Mouse (Mus musculus): Measurements from ENCODE around the gene Amotl1. TPM values are rescaled to one million over a fixed set of nuclear protein-coding genes. Genes with fewer than 3 reads are reported as not detected.

Gene Amotl1
- polyA plus RNA-seq, 1 experiment from 2014 or later: 8.4 TPM

- Histone ChIP-seq H3K4me3 (ENCODE audit: low read length) (no peak overlapping the region), H3K27me3 (replicated peaks; ENCODE audit: control insufficient read depth, insufficient read depth, low read length) (no peaks in the 10 kb centered on the region), H3K27ac (ENCODE audit: low read length) (no peak overlapping the region), H3K9me3 (ENCODE audit: control insufficient read depth, low read length) (no peaks in the 10 kb centered on the region), H3K9ac (ENCODE audit: low read depth, low read length) (no peak overlapping the region), H3K36me3 (ENCODE audit: control insufficient read depth, insufficient read depth, low read length) (peaks cover 17% of the 10 kb centered on the region), H3K4me1 (ENCODE audit: control insufficient read depth, insufficient read depth, low read length) (no peaks in the 10 kb centered on the region), H3K4me2 (ENCODE audit: low read depth, low read length) (no peak overlapping the region)
- 76% methylated on average over 11 of the region's 11 CpGs for WGBS
- no peak; the same call in 1 of the 2 replicates for ATAC-seq
Observed at GRCm38 (mm10) chr9:14548366-14548761, 96.5 kb downstream of the Amotl1 start.

GRCm38 (mm10) chr9:14547584-14548365, 97.1 kb downstream of the Amotl1 start:
- no peak overlapping the region for H3K27ac ChIP-seq (ENCODE audit: low read length)
- no peaks in the 10 kb centered on the region for H3K27me3 ChIP-seq (replicated peaks; ENCODE audit: control insufficient read depth, insufficient read depth, low read length)

GRCm38 (mm10) chr9:14544034-14544757, 100.7 kb downstream of the Amotl1 start:
- Histone ChIP-seq H3K27ac (ENCODE audit: low read length) (no peak overlapping the region), H3K4me2 (ENCODE audit: low read depth, low read length) (no peak overlapping the region), H3K27me3 (replicated peaks; ENCODE audit: control insufficient read depth, insufficient read depth, low read length) (no peaks in the 10 kb centered on the region), H3K4me3 (ENCODE audit: low read length) (no peak overlapping the region), H3K4me1 (ENCODE audit: control insufficient read depth, insufficient read depth, low read length) (no peaks in the 10 kb centered on the region), H3K9ac (ENCODE audit: low read depth, low read length) (no peak overlapping the region), H3K9me3 (ENCODE audit: control insufficient read depth, low read length) (no peaks in the 10 kb centered on the region), H3K36me3 (ENCODE audit: control insufficient read depth, insufficient read depth, low read length) (peaks cover 12% of the 10 kb centered on the region)
- WGBS: 67% methylated on average over 9 of the region's 9 CpGs
- no peak for ATAC-seq

More at GRCm38 (mm10) chr9:14547584-14548365, 97.1 kb downstream of the Amotl1 start:
- H3K9ac ChIP-seq (ENCODE audit: low read depth, low read length): no peak overlapping the region
- H3K36me3 ChIP-seq (ENCODE audit: control insufficient read depth, insufficient read depth, low read length): peaks cover 17% of the 10 kb centered on the region
- no peaks in the 10 kb centered on the region for H3K4me1 ChIP-seq (ENCODE audit: control insufficient read depth, insufficient read depth, low read length)
- no peak; the same call in 1 of the 2 replicates for ATAC-seq
- no peak overlapping the region for H3K4me3 ChIP-seq (ENCODE audit: low read length)
- 58% methylated on average over 12 of the region's 12 CpGs for WGBS
- H3K9me3 ChIP-seq (ENCODE audit: control insufficient read depth, low read length): no peaks in the 10 kb centered on the region
- no peak overlapping the region for H3K4me2 ChIP-seq (ENCODE audit: low read depth, low read length)

GRCm38 (mm10) chr9:14534833-14535456, 109.9 kb downstream of the Amotl1 start:
- H3K4me3 ChIP-seq (ENCODE audit: low read length): no peak overlapping the region
- no peak for ATAC-seq
- no peaks in the 10 kb centered on the region for H3K9me3 ChIP-seq (ENCODE audit: control insufficient read depth, low read length)
- no peak overlapping the region for H3K9ac ChIP-seq (ENCODE audit: low read depth, low read length)
- H3K27ac ChIP-seq (ENCODE audit: low read length): no peak overlapping the region
- no peaks in the 10 kb centered on the region for H3K4me1 ChIP-seq (ENCODE audit: control insufficient read depth, insufficient read depth, low read length)
- no peaks in the 10 kb centered on the region for H3K36me3 ChIP-seq (ENCODE audit: control insufficient read depth, insufficient read depth, low read length)
- WGBS: 73% methylated on average over 9 of the region's 9 CpGs
- H3K27me3 ChIP-seq (replicated peaks; ENCODE audit: control insufficient read depth, insufficient read depth, low read length): no peaks in the 10 kb centered on the region
- H3K4me2 ChIP-seq (ENCODE audit: low read depth, low read length): no peak overlapping the region

- no peak overlapping the region for H3K4me3 ChIP-seq (ENCODE audit: low read length)
- no peak overlapping the region for H3K4me2 ChIP-seq (ENCODE audit: low read depth, low read length)
- ATAC-seq: no peak
- H3K36me3 ChIP-seq (ENCODE audit: control insufficient read depth, insufficient read depth, low read length): no peaks in the 10 kb centered on the region
- H3K4me1 ChIP-seq (ENCODE audit: control insufficient read depth, insufficient read depth, low read length): no peaks in the 10 kb centered on the region
- H3K9ac ChIP-seq (ENCODE audit: low read depth, low read length): no peak overlapping the region
- WGBS: 92% methylated on average over 2 of the region's 2 CpGs
- H3K9me3 ChIP-seq (ENCODE audit: control insufficient read depth, low read length): no peaks in the 10 kb centered on the region
- H3K27me3 ChIP-seq (replicated peaks; ENCODE audit: control insufficient read depth, insufficient read depth, low read length): no peaks in the 10 kb centered on the region
- H3K27ac ChIP-seq (ENCODE audit: low read length): no peak overlapping the region
Observed at GRCm38 (mm10) chr9:14533659-14534058, 111.2 kb downstream of the Amotl1 start.

- H3K4me3 ChIP-seq (ENCODE audit: low read length): no peak overlapping the region
- H3K4me2 ChIP-seq (ENCODE audit: low read depth, low read length): no peak overlapping the region
- H3K9ac ChIP-seq (ENCODE audit: low read depth, low read length): no peak overlapping the region
- H3K9me3 ChIP-seq (ENCODE audit: control insufficient read depth, low read length): no peaks in the 10 kb centered on the region
- no peaks in the 10 kb centered on the region for H3K4me1 ChIP-seq (ENCODE audit: control insufficient read depth, insufficient read depth, low read length)
- 50% methylated on average over 3 of the region's 3 CpGs for WGBS
- no peak for ATAC-seq
- H3K27me3 ChIP-seq (replicated peaks; ENCODE audit: control insufficient read depth, insufficient read depth, low read length): no peaks in the 10 kb centered on the region
- no peaks in the 10 kb centered on the region for H3K36me3 ChIP-seq (ENCODE audit: control insufficient read depth, insufficient read depth, low read length)
- H3K27ac ChIP-seq (ENCODE audit: low read length): no peak overlapping the region
Observed at GRCm38 (mm10) chr9:14532283-14532682, 112.6 kb downstream of the Amotl1 start.

GRCm38 (mm10) chr9:14530004-14530403, 114.9 kb downstream of the Amotl1 start:
- H3K4me2 ChIP-seq (ENCODE audit: low read depth, low read length): no peak overlapping the region
- H3K4me3 ChIP-seq (ENCODE audit: low read length): no peak overlapping the region
- ATAC-seq: peak; percentile 67
- no peaks in the 10 kb centered on the region for H3K9me3 ChIP-seq (ENCODE audit: control insufficient read depth, low read length)
- no peaks in the 10 kb centered on the region for H3K27me3 ChIP-seq (replicated peaks; ENCODE audit: control insufficient read depth, insufficient read depth, low read length)
- H3K27ac ChIP-seq (ENCODE audit: low read length): no peak overlapping the region
- WGBS: 37% methylated on average over 5 of the region's 5 CpGs
- H3K4me1 ChIP-seq (ENCODE audit: control insufficient read depth, insufficient read depth, low read length): no peaks in the 10 kb centered on the region
- H3K36me3 ChIP-seq (ENCODE audit: control insufficient read depth, insufficient read depth, low read length): no peaks in the 10 kb centered on the region
- no peak overlapping the region for H3K9ac ChIP-seq (ENCODE audit: low read depth, low read length)

GRCm38 (mm10) chr9:14523408-14524043, 121.3 kb downstream of the Amotl1 start:
- H3K9ac ChIP-seq (ENCODE audit: low read depth, low read length): no peak overlapping the region
- H3K27me3 ChIP-seq (replicated peaks; ENCODE audit: control insufficient read depth, insufficient read depth, low read length): no peaks in the 10 kb centered on the region
- no peak overlapping the region for H3K4me2 ChIP-seq (ENCODE audit: low read depth, low read length)
- WGBS: 5% methylated on average over 4 of the region's 4 CpGs
- no peaks in the 10 kb centered on the region for H3K36me3 ChIP-seq (ENCODE audit: control insufficient read depth, insufficient read depth, low read length)
- H3K27ac ChIP-seq (ENCODE audit: low read length): no peak overlapping the region
- H3K9me3 ChIP-seq (ENCODE audit: control insufficient read depth, low read length): no peaks in the 10 kb centered on the region
- no peak overlapping the region for H3K4me3 ChIP-seq (ENCODE audit: low read length)
- ATAC-seq: peak; percentile 83
- H3K4me1 ChIP-seq (ENCODE audit: control insufficient read depth, insufficient read depth, low read length): peaks cover 15% of the 10 kb centered on the region

GRCm38 (mm10) chr9:14521695-14522094, 123.2 kb downstream of the Amotl1 start:
- Histone ChIP-seq H3K4me2 (ENCODE audit: low read depth, low read length) (no peak overlapping the region), H3K36me3 (ENCODE audit: control insufficient read depth, insufficient read depth, low read length) (no peaks in the 10 kb centered on the region), H3K27me3 (replicated peaks; ENCODE audit: control insufficient read depth, insufficient read depth, low read length) (no peaks in the 10 kb centered on the region), H3K9ac (ENCODE audit: low read depth, low read length) (no peak overlapping the region), H3K9me3 (ENCODE audit: control insufficient read depth, low read length) (no peaks in the 10 kb centered on the region), H3K4me1 (ENCODE audit: control insufficient read depth, insufficient read depth, low read length) (peaks cover 15% of the 10 kb centered on the region), H3K4me3 (ENCODE audit: low read length) (no peak overlapping the region), H3K27ac (ENCODE audit: low read length) (no peak overlapping the region)
- ATAC-seq: peak; percentile 36; the same call in 1 of the 2 replicates
- 23% methylated on average over 2 of the region's 2 CpGs for WGBS
